Mouse (Mus musculus) lung, adult 2 months (tissue): Measurements from ENCODE around the gene Rspo3.

Source experiments
- CTCF ChIP-seq: fragments of 200-500 bp; IDR thresholded peaks from 2 replicates; pipeline ENCODE4 v1.5.1; 2011; ENCODE audit warnings: mild to moderate bottlenecking, low read length, control low read depth; ENCODE audit not compliant: insufficient read depth
- POLR2A ChIP-seq: fragments of 200-500 bp; IDR thresholded peaks from 2 replicates; pipeline ENCODE4 v1.6.1; 2011; ENCODE audit warnings: low read depth, mild to moderate bottlenecking, control low read depth, low read length, borderline replicate concordance; ENCODE audit errors: extremely low read depth

- TF ChIP-seq POLR2A (no peak), CTCF (no peak)
Observed at GRCm38 (mm10) chr10:29554365-29554764, 18.7 kb upstream of the Rspo3 start.
